ENCODE assay signal across 7 mouse cellular contexts in genomic region chr15:84987874-84988825, GRCm38 (mm10). TPM values are rescaled to one million over a fixed set of nuclear protein-coding genes. Genes with fewer than 3 reads are reported as not detected.
DNase-seq lines count a peak whose midpoint lies in the region; ATAC-seq and TF ChIP-seq lines count a peak whose summit lies in the region.

Gene 5031439G07Rik (minus strand): TSS chr15:84988551.

- H3K9me3 ChIP-seq in intestine, postnatal 0 days (ENCODE audit: control insufficient read depth), result no peaks in the 10 kb centered on the region
- H3K9me3 ChIP-seq in limb, embryonic 11.5 days (ENCODE audit: control insufficient read depth, low read length), result no peaks in the 10 kb centered on the region
- no peaks in the 10 kb centered on the region for H3K9me3 ChIP-seq in midbrain, embryonic 14.5 days (ENCODE audit: control insufficient read depth, low read length)

- peak within 1 kb of the TSS; percentile 85 for H3K4me2 ChIP-seq in intestine, postnatal 0 days (replicated peaks; ENCODE audit: low read depth)
- peak within 1 kb of the TSS; percentile 86 for H3K4me2 ChIP-seq in limb, embryonic 11.5 days (ENCODE audit: low read depth, severe bottlenecking)
- H3K4me2 ChIP-seq in midbrain, embryonic 14.5 days (ENCODE audit: low read length), result peak within 1 kb of the TSS; percentile 60

- WGBS in intestine, postnatal 0 days, result 2% methylated on average over 55 of the region's 59 CpGs
- 1% methylated on average over 53 of the region's 59 CpGs for WGBS in limb, embryonic 11.5 days
- 3% methylated on average over 43 of the region's 59 CpGs for WGBS in midbrain, embryonic 14.5 days

- peak within 1 kb of the TSS; percentile 90 for H3K27ac ChIP-seq in intestine, postnatal 0 days (ENCODE audit: low read depth, low read length)
- no peak within 1 kb of the TSS for H3K27ac ChIP-seq in limb, embryonic 11.5 days (replicated peaks; ENCODE audit: low read depth, low read length)
- peak within 1 kb of the TSS; percentile 79 for H3K27ac ChIP-seq in midbrain, embryonic 14.5 days (replicated peaks; ENCODE audit: low read depth, low read length)

- TF ChIP-seq CTCF in intestine, postnatal 0 days (IDR thresholded peaks at IDR 0.05; ENCODE audit: low read depth), result no peak

- ATAC-seq in intestine, postnatal 0 days, result peak; percentile 86
- ATAC-seq in limb, embryonic 11.5 days (ENCODE audit: insufficient number of reproducible peaks, low FRiP score, low TSS enrichment, low read depth), result peak; percentile 82
- ATAC-seq in midbrain, embryonic 14.5 days (ENCODE audit: low FRiP score, low TSS enrichment), result peak; percentile 91

- 0 out of 2 replicates have a peak, but pooled peaks cover 4% of the 10 kb centered on the region for H3K36me3 ChIP-seq in intestine, postnatal 0 days (ENCODE audit: control insufficient read depth, insufficient read depth)
- no peaks in the 10 kb centered on the region for H3K36me3 ChIP-seq in limb, embryonic 11.5 days (ENCODE audit: control insufficient read depth, insufficient read depth, low read length)
- no peaks in the 10 kb centered on the region for H3K36me3 ChIP-seq in midbrain, embryonic 14.5 days (ENCODE audit: control insufficient read depth, insufficient read depth, low read length)

- H3K27me3 ChIP-seq in intestine, postnatal 0 days (replicated peaks; ENCODE audit: control insufficient read depth, insufficient read depth, low read length), result no peaks in the 10 kb centered on the region
- no peaks in the 10 kb centered on the region for H3K27me3 ChIP-seq in limb, embryonic 11.5 days (ENCODE audit: control insufficient read depth, insufficient read depth, low read length)
- no peaks in the 10 kb centered on the region for H3K27me3 ChIP-seq in midbrain, embryonic 14.5 days (ENCODE audit: control insufficient read depth, insufficient read depth, low read length)

- H3K4me3 ChIP-seq in intestine, postnatal 0 days (ENCODE audit: low read depth, low read length), result peak within 1 kb of the TSS; percentile 78
- H3K4me3 ChIP-seq in limb, embryonic 11.5 days (ENCODE audit: low read depth, low read length), result peak within 1 kb of the TSS; percentile 75
- peak within 1 kb of the TSS; percentile 77 for H3K4me3 ChIP-seq in midbrain, embryonic 14.5 days (replicated peaks; ENCODE audit: low read depth, low read length)

- DNase-seq in adrenal gland, postnatal 10 days, result peak; percentile 92
- peak; percentile 98 for DNase-seq in embryo, embryonic 9.5 days (ENCODE audit: extremely low spot score)
- DNase-seq in gonadal fat pad, adult 2 months (ENCODE audit: low read depth), result no peak
- peak; percentile 95 for DNase-seq in limb, embryonic 11.5 days (ENCODE audit: low spot score)
- DNase-seq in midbrain, embryonic 14.5 days, result peak; percentile 96
- peak; percentile 85 to 88 for DNase-seq in spleen, adult 18-20 months

- 0 out of 2 replicates have a peak, but pooled peaks cover 3% of the 10 kb centered on the region for H3K4me1 ChIP-seq in intestine, postnatal 0 days (replicated peaks; ENCODE audit: control insufficient read depth, insufficient read depth, low read length)
- H3K4me1 ChIP-seq in limb, embryonic 11.5 days (ENCODE audit: control insufficient read depth, insufficient read depth, low read length), result peaks cover 5% of the 10 kb centered on the region; the same call in 1 of the 2 replicates
- peaks cover 40% of the 10 kb centered on the region for H3K4me1 ChIP-seq in midbrain, embryonic 14.5 days (ENCODE audit: control insufficient read depth, insufficient read depth, low read length)

- H3K9ac ChIP-seq in intestine, postnatal 0 days (ENCODE audit: low read depth, low read length), result peak within 1 kb of the TSS; percentile 83
- peak within 1 kb of the TSS; percentile 91 for H3K9ac ChIP-seq in limb, embryonic 11.5 days (ENCODE audit: low read length)
- peak within 1 kb of the TSS; percentile 95 for H3K9ac ChIP-seq in midbrain, embryonic 14.5 days (replicated peaks; ENCODE audit: low read length)

RNA-seq across cellular contexts. Expression of gene 5031439G07Rik, which starts in this region (rescaled TPM):
- 10 to 100 TPM; 38.6 to 47.8 TPM for total RNA-seq in adrenal gland, postnatal 10 days (2021)
- 18.6 and 22.5 TPM in 2 replicates for polyA plus RNA-seq in gonadal fat pad, adult 2 months (2012; rRNA removed)
- 14.9 and 15.5 TPM in 2 replicates for polyA plus RNA-seq in intestine, postnatal 0 days (2015; fragmentation: Nextera tagmentation; extraction: Ambion mirVana)
- 9.5 and 19.4 TPM in 2 replicates for polyA plus RNA-seq in limb, embryonic 11.5 days (2014; fragmentation: Nextera tagmentation; extraction: Ambion mirVana)
- 22.0 and 23.2 TPM in 2 replicates for polyA plus RNA-seq in midbrain, embryonic 14.5 days (2014; fragmentation: Nextera tagmentation; extraction: Ambion mirVana)
